Mouse (Mus musculus): ENCODE results near the gene Cryab.

GRCm38 (mm10) chr9:50800985-50801384 is 49.9 kb downstream of the Cryab start:
- TF ChIP-seq CTCF (IDR thresholded peaks at IDR 0.05; ENCODE audit: control insufficient read depth, insufficient read depth, low read length) (peak; percentile 88), POLR2A (IDR thresholded peaks at IDR 0.05; ENCODE audit: borderline replicate concordance, control insufficient read depth, low read depth, low read length) (no peak)

All from bone marrow, adult 2 months (tissue).